Mouse (Mus musculus) midbrain, embryonic 15.5 days (tissue): Measurements from ENCODE around the gene Ly6g5c. TPM values are rescaled to one million over a fixed set of nuclear protein-coding genes. Genes with fewer than 3 reads are reported as not detected.
A peak's percentile ranks its signal among the peaks of the same experiment; 100 is the strongest.
"Not testable (repeated sequence)": the region's sequence is repeated elsewhere in the genome, so short reads cannot be mapped to it uniquely, and the experiment has no call there.

Source experiments
- ATAC-seq: fragments of 200-750 bp; cut with Nextera tagmentation; replicated peaks from 2 replicates; pipeline ENCODE4 v1.8.0; 2017; ENCODE audit warnings: moderate TSS enrichment
- H3K27ac ChIP-seq: fragments of 300-500 bp; sonication (generic); 2 replicates; pipeline ENCODE4 v1.5.1; 2015; ENCODE audit warnings: mild to moderate bottlenecking, inconsistent platforms
- H3K27me3 ChIP-seq: fragments of 300-500 bp; sonication (generic); replicated peaks from 2 replicates; pipeline ENCODE4 v1.6.1; 2015; ENCODE audit warnings: inconsistent platforms
- H3K36me3 ChIP-seq: fragments of 300-500 bp; sonication (generic); replicated peaks from 2 replicates; pipeline ENCODE4 v1.6.1; 2015; ENCODE audit warnings: inconsistent platforms
- H3K4me1 ChIP-seq: fragments of 300-500 bp; sonication (generic); 2 replicates; pipeline ENCODE4 v1.6.1; 2015; ENCODE audit warnings: inconsistent platforms
- H3K4me2 ChIP-seq: fragments of 300-500 bp; sonication (generic); 2 replicates; pipeline ENCODE4 v1.6.1; 2015; ENCODE audit warnings: inconsistent platforms, mild to moderate bottlenecking, moderate library complexity
- H3K4me3 ChIP-seq: fragments of 300-500 bp; sonication (generic); 2 replicates; pipeline ENCODE4 v1.5.1; 2015; ENCODE audit warnings: mild to moderate bottlenecking, inconsistent platforms
- H3K9ac ChIP-seq: fragments of 300-500 bp; sonication (generic); 2 replicates; pipeline ENCODE4 v1.6.1; 2015; ENCODE audit warnings: mild to moderate bottlenecking, inconsistent platforms
- H3K9me3 ChIP-seq: fragments of 300-500 bp; sonication (generic); 2 replicates; pipeline ENCODE4 v1.6.1; 2016; ENCODE audit warnings: inconsistent platforms
- WGBS: fragments of 180-500 bp; shearing (Covaris S2); methylation state at CpG from one replicate; pipeline ENCODE4 v1.1.7; 2015; ENCODE audit warnings: mixed read lengths; 5-methylcytosine and 5-hydroxymethylcytosine counted together
- polyA plus RNA-seq: library from polyadenylated mRNA; unstranded; fragments of >200 nt; fragmentation: Nextera tagmentation; extraction: Ambion mirVana; gene quantifications from 2 replicates; pipeline ENCODE4 v1.2.1, GENCODE M21; 2015

Gene Ly6g5c
- polyA plus RNA-seq, 1 experiment from 2014 or later: not detected

GRCm38 (mm10) chr17:35121871-35122303 lies 13.8 kb downstream of the Ly6g5c start, which contains the start of gene Csnk2b:
Csnk2b (minus strand) TSS chr17:35122053.
- H3K4me3 ChIP-seq: peak within 1 kb of the TSS; percentile 77
- WGBS: under 1% methylated on average over 19 of the region's 19 CpGs
- ATAC-seq: no peak; the same call in 1 of the 2 replicates
- peak within 1 kb of the TSS; percentile 90 for H3K27ac ChIP-seq
- H3K36me3 ChIP-seq: peaks cover 23% of the 10 kb centered on the region
- no peaks in the 10 kb centered on the region for H3K27me3 ChIP-seq
- peak within 1 kb of the TSS; percentile 84 for H3K9ac ChIP-seq
- H3K9me3 ChIP-seq: no peaks in the 10 kb centered on the region
- peaks cover 38% of the 10 kb centered on the region for H3K4me1 ChIP-seq
- peak within 1 kb of the TSS; percentile 92 for H3K4me2 ChIP-seq

- H3K27ac ChIP-seq, H3K4me3 ChIP-seq, H3K9ac ChIP-seq, H3K4me2 ChIP-seq, ATAC-seq, H3K27me3 ChIP-seq, H3K9me3 ChIP-seq: not testable (repeated sequence)
- Histone ChIP-seq H3K4me1 (peaks cover 48% of the 10 kb centered on the region), H3K36me3 (peaks cover 14% of the 10 kb centered on the region; the same call in 1 of the 2 replicates)
- WGBS: 93% methylated on average over 9 of the region's 9 CpGs
Measured at GRCm38 (mm10) chr17:35123287-35123686, 15.2 kb downstream of the Ly6g5c start.

- not testable (repeated sequence) for H3K9ac ChIP-seq, ATAC-seq, H3K27ac ChIP-seq, H3K9me3 ChIP-seq, H3K4me2 ChIP-seq, H3K27me3 ChIP-seq, H3K4me3 ChIP-seq
- H3K4me1 ChIP-seq: peaks cover 57% of the 10 kb centered on the region
- WGBS: 92% methylated on average over 12 of the region's 12 CpGs
- H3K36me3 ChIP-seq: peaks cover 10% of the 10 kb centered on the region; the same call in 1 of the 2 replicates
Measured at GRCm38 (mm10) chr17:35124261-35124896, 16.3 kb downstream of the Ly6g5c start.

- no peak overlapping the region for H3K27ac ChIP-seq
- 100% methylated on average over 1 of the region's 1 CpGs for WGBS
- H3K4me1 ChIP-seq: peaks cover 51% of the 10 kb centered on the region
- H3K9ac ChIP-seq: peak overlapping the region; percentile 77; the same call in 1 of the 2 replicates
- no peak for ATAC-seq
- H3K27me3 ChIP-seq: no peaks in the 10 kb centered on the region
- H3K36me3 ChIP-seq: peaks cover 7% of the 10 kb centered on the region; the same call in 1 of the 2 replicates
- 0 out of 2 replicates have a peak overlapping the region, but pooled peaks have one; percentile 65 for H3K4me2 ChIP-seq
- no peak overlapping the region for H3K4me3 ChIP-seq
- H3K9me3 ChIP-seq: no peaks in the 10 kb centered on the region
Measured at GRCm38 (mm10) chr17:35125081-35125480, 17.0 kb downstream of the Ly6g5c start.

- Histone ChIP-seq H3K9me3 (no peaks in the 10 kb centered on the region), H3K4me1 (peaks cover 46% of the 10 kb centered on the region), H3K4me3 (peak overlapping the region; percentile 63), H3K27ac (peak overlapping the region; percentile 71), H3K36me3 (peaks cover 7% of the 10 kb centered on the region; the same call in 1 of the 2 replicates), H3K9ac (peak overlapping the region; percentile 77), H3K27me3 (no peaks in the 10 kb centered on the region), H3K4me2 (peak overlapping the region; percentile 65)
- WGBS: 32% methylated on average over 6 of the region's 6 CpGs
- no peak for ATAC-seq
Measured at GRCm38 (mm10) chr17:35125578-35125977, 17.5 kb downstream of the Ly6g5c start.

- Histone ChIP-seq H3K27ac (peak within 1 kb of the TSS; percentile 71), H3K4me2 (peak within 1 kb of the TSS; percentile 65), H3K36me3 (peaks cover 7% of the 10 kb centered on the region; the same call in 1 of the 2 replicates), H3K4me3 (peak within 1 kb of the TSS; percentile 63), H3K9ac (peak within 1 kb of the TSS; percentile 77), H3K4me1 (peaks cover 45% of the 10 kb centered on the region), H3K9me3 (no peaks in the 10 kb centered on the region), H3K27me3 (no peaks in the 10 kb centered on the region)
- WGBS: 1% methylated on average over 36 of the region's 36 CpGs
- peak; percentile 31; the same call in 1 of the 2 replicates for ATAC-seq
Measured at GRCm38 (mm10) chr17:35126206-35126611, 18.1 kb downstream of the Ly6g5c start, which contains the start of gene D17H6S53E. D17H6S53E (plus strand) TSS chr17:35126373.

- Histone ChIP-seq H3K27me3 (no peaks in the 10 kb centered on the region), H3K4me3 (peak overlapping the region; percentile 63), H3K36me3 (peaks cover 7% of the 10 kb centered on the region; the same call in 1 of the 2 replicates), H3K9me3 (no peaks in the 10 kb centered on the region), H3K4me2 (peak overlapping the region; percentile 65), H3K4me1 (peaks cover 45% of the 10 kb centered on the region), H3K27ac (no peak overlapping the region), H3K9ac (peak overlapping the region; percentile 77; the same call in 1 of the 2 replicates)
- 70% methylated on average over 13 of the region's 13 CpGs for WGBS
- no peak for ATAC-seq
Measured at GRCm38 (mm10) chr17:35127017-35127416, 18.9 kb downstream of the Ly6g5c start.

- Histone ChIP-seq H3K27ac (no peak overlapping the region), H3K4me1 (peaks cover 35% of the 10 kb centered on the region), H3K9ac (no peak overlapping the region), H3K4me3 (no peak overlapping the region), H3K36me3 (0 out of 2 replicates have a peak, but pooled peaks cover 3% of the 10 kb centered on the region), H3K4me2 (no peak overlapping the region), H3K27me3 (no peaks in the 10 kb centered on the region), H3K9me3 (no peaks in the 10 kb centered on the region)
- ATAC-seq: no peak
- WGBS: 67% methylated on average over 11 of the region's 11 CpGs
Measured at GRCm38 (mm10) chr17:35128996-35129395, 20.9 kb downstream of the Ly6g5c start.

GRCm38 (mm10) chr17:35131038-35131437 lies 23.0 kb downstream of the Ly6g5c start:
- Histone ChIP-seq H3K4me3 (no peak overlapping the region), H3K27ac (no peak overlapping the region), H3K36me3 (no peaks in the 10 kb centered on the region), H3K27me3 (no peaks in the 10 kb centered on the region), H3K4me2 (no peak overlapping the region), H3K9ac (no peak overlapping the region), H3K4me1 (peaks cover 27% of the 10 kb centered on the region), H3K9me3 (no peaks in the 10 kb centered on the region)
- no peak for ATAC-seq
- WGBS: 85% methylated on average over 8 of the region's 8 CpGs

- H3K4me3 ChIP-seq: no peak within 1 kb of the TSS
- WGBS: 82% methylated on average over 15 of the region's 15 CpGs
- no peaks in the 10 kb centered on the region for H3K9me3 ChIP-seq
Measured at GRCm38 (mm10) chr17:35131500-35132173, 23.6 kb downstream of the Ly6g5c start, which contains the start of gene Apom. Apom (minus strand) TSS chr17:35132050.

GRCm38 (mm10) chr17:35132174-35132560 lies 24.1 kb downstream of the Ly6g5c start:
- Histone ChIP-seq H3K4me1 (peaks cover 27% of the 10 kb centered on the region), H3K36me3 (no peaks in the 10 kb centered on the region), H3K4me2 (no peak overlapping the region), H3K27me3 (no peaks in the 10 kb centered on the region), H3K9me3 (no peaks in the 10 kb centered on the region), H3K27ac (no peak overlapping the region), H3K9ac (no peak overlapping the region), H3K4me3 (no peak overlapping the region)
- WGBS: 76% methylated on average over 3 of the region's 3 CpGs
- ATAC-seq: no peak

More at GRCm38 (mm10) chr17:35131500-35132173, 23.6 kb downstream of the Ly6g5c start, which contains the start of gene Apom:
- Histone ChIP-seq H3K4me1 (peaks cover 27% of the 10 kb centered on the region), H3K9ac (no peak within 1 kb of the TSS), H3K4me2 (no peak within 1 kb of the TSS), H3K36me3 (no peaks in the 10 kb centered on the region), H3K27ac (no peak within 1 kb of the TSS), H3K27me3 (no peaks in the 10 kb centered on the region)
- no peak for ATAC-seq

- WGBS: 93% methylated on average over 7 of the region's 7 CpGs
- H3K9ac ChIP-seq: no peak overlapping the region
- H3K36me3 ChIP-seq: peaks cover 4% of the 10 kb centered on the region
- no peaks in the 10 kb centered on the region for H3K9me3 ChIP-seq
- H3K27me3 ChIP-seq: no peaks in the 10 kb centered on the region
- no peak overlapping the region for H3K4me2 ChIP-seq
- H3K27ac ChIP-seq: no peak overlapping the region
- H3K4me1 ChIP-seq: peaks cover 31% of the 10 kb centered on the region
- no peak overlapping the region for H3K4me3 ChIP-seq
- no peak for ATAC-seq
Measured at GRCm38 (mm10) chr17:35133517-35133916, 25.4 kb downstream of the Ly6g5c start.
